Mouse (Mus musculus) MEL (cell line): ENCODE measurements around the gene Hdac11. TPM values are rescaled to one million over a fixed set of nuclear protein-coding genes. Genes with fewer than 3 reads are reported as not detected.
A peak's percentile ranks its signal among the peaks of the same experiment; 100 is the strongest.

Source experiments
- DNase-seq: peaks from one replicate; pipeline ENCODE4 v3.0.0; 2011; ENCODE audit warnings: low read depth, low spot score
- H3K27ac ChIP-seq: 2 replicates; pipeline ENCODE4 v1.5.1; 2012; ENCODE audit warnings: low read depth, mild to moderate bottlenecking, control low read depth, low read length, moderate library complexity; ENCODE audit not compliant: control insufficient read depth
- H3K27me3 ChIP-seq, 2 experiments: fragments of 150-350 bp in 1 of 2; sonication (generic) in 1 of 2; 2 replicates each; pipeline ENCODE4 v1.6.1; 2012; ENCODE audit warnings: low read length in 2 of 2, mild to moderate bottlenecking in 2 of 2, improper control_type of control experiment in 1 of 2, moderate library complexity in 1 of 2; ENCODE audit not compliant: insufficient read depth in 2 of 2, control insufficient read depth in 1 of 2
- H3K36me3 ChIP-seq, 2 experiments: 2 replicates each; pipeline ENCODE4 v1.6.1; 2012 to 2014; ENCODE audit warnings: low read length in 2 of 2, improper control_type of control experiment in 1 of 2, inconsistent platforms in 1 of 2, mild to moderate bottlenecking in 1 of 2; ENCODE audit not compliant: insufficient read depth in 2 of 2, control insufficient read depth in 1 of 2
- H3K4me1 ChIP-seq, 2 experiments: fragments of 150-350 bp in 1 of 2; sonication (generic) in 1 of 2; 2 replicates each; pipeline ENCODE4 v1.6.1; 2012; ENCODE audit warnings: low read length in 2 of 2, improper control_type of control experiment in 1 of 2, mild to moderate bottlenecking in 1 of 2; ENCODE audit not compliant: insufficient read depth in 2 of 2, control insufficient read depth in 1 of 2
- H3K4me3 ChIP-seq, 2 experiments: fragments of 150-350 bp in 1 of 2; sonication (generic) in 1 of 2; 2 replicates each; pipeline ENCODE4 v1.5.1; 2012; ENCODE audit warnings: low read depth in 2 of 2, low read length in 2 of 2, mild to moderate bottlenecking in 2 of 2, moderate library complexity in 2 of 2, control low read depth in 1 of 2, improper control_type of control experiment in 1 of 2; ENCODE audit not compliant: control insufficient read depth in 1 of 2, insufficient read depth in 1 of 2
- H3K79me2 ChIP-seq: 2 replicates; pipeline ENCODE4 v1.6.1; 2012; ENCODE audit warnings: mild to moderate bottlenecking, low read length, moderate library complexity; ENCODE audit not compliant: control insufficient read depth, poor library complexity, insufficient read depth
- H3K9ac ChIP-seq: 2 replicates; pipeline ENCODE4 v1.6.1; 2012; ENCODE audit warnings: low read depth, mild to moderate bottlenecking, control low read depth, low read length, moderate library complexity; ENCODE audit not compliant: control insufficient read depth, poor library complexity, severe bottlenecking
- H3K9me3 ChIP-seq: fragments of 150-350 bp; sonication (generic); replicated peaks from 2 replicates; pipeline ENCODE4 v1.6.1; 2012; ENCODE audit warnings: mild to moderate bottlenecking, low read length, improper control_type of control experiment, moderate library complexity; ENCODE audit not compliant: insufficient read depth
- BHLHE40 ChIP-seq: IDR thresholded peaks from 2 replicates; pipeline ENCODE4 v1.6.1; 2012; ENCODE audit warnings: low read depth, mild to moderate bottlenecking, inconsistent platforms, low read length, improper control_type of control experiment, borderline replicate concordance
- CHD1 ChIP-seq: IDR thresholded peaks from 2 replicates; pipeline ENCODE4 v1.6.1; 2012; ENCODE audit warnings: low read depth, mild to moderate bottlenecking, inconsistent platforms, low read length, improper control_type of control experiment
- CHD2 ChIP-seq: IDR thresholded peaks from 2 replicates; pipeline ENCODE4 v1.6.1; 2011; ENCODE audit warnings: low read length, improper control_type of control experiment
- CTCF ChIP-seq, 3 experiments: IDR thresholded peaks in 2 of 3; conservative IDR thresholded peaks in 1 of 3; 2 replicates each; pipeline ENCODE4 v1.5.1; 2011 to 2012; ENCODE audit warnings: low read length in 3 of 3, low read depth in 2 of 3, mild to moderate bottlenecking in 2 of 3, improper control_type of control experiment in 1 of 3, inconsistent platforms in 1 of 3, mixed read lengths in 1 of 3, moderate library complexity in 1 of 3; ENCODE audit not compliant: control insufficient read depth in 1 of 3, insufficient read depth in 1 of 3, poor library complexity in 1 of 3, severe bottlenecking in 1 of 3
- E2F4 ChIP-seq: IDR thresholded peaks from 2 replicates; pipeline ENCODE4 v1.6.1; 2011; ENCODE audit warnings: low read depth, low read length, improper control_type of control experiment, borderline replicate concordance
- ELF1 ChIP-seq: IDR thresholded peaks from 2 replicates; pipeline ENCODE4 v1.6.1; 2014; ENCODE audit warnings: low read depth, mild to moderate bottlenecking, inconsistent platforms, low read length, improper control_type of control experiment, moderate library complexity
- EP300 ChIP-seq, 2 experiments: IDR thresholded peaks; 2 replicates each; pipeline ENCODE4 v1.6.1; 2011; ENCODE audit warnings: improper control_type of control experiment in 2 of 2, low read length in 2 of 2, low read depth in 1 of 2, mild to moderate bottlenecking in 1 of 2
- ETS1 ChIP-seq: IDR thresholded peaks from 2 replicates; pipeline ENCODE4 v1.6.1; 2012; ENCODE audit warnings: low read depth, mild to moderate bottlenecking, inconsistent platforms, low read length, improper control_type of control experiment, moderate library complexity
- GABPA ChIP-seq: IDR thresholded peaks from 2 replicates; pipeline ENCODE4 v1.6.1; 2012; ENCODE audit warnings: low read depth, mild to moderate bottlenecking, inconsistent platforms, low read length, improper control_type of control experiment, moderate library complexity
- HCFC1 ChIP-seq: IDR thresholded peaks from 2 replicates; pipeline ENCODE4 v1.6.1; 2012; ENCODE audit warnings: low read depth, mild to moderate bottlenecking, inconsistent platforms, low read length, improper control_type of control experiment, moderate library complexity
- KAT2A ChIP-seq: conservative IDR thresholded peaks from 2 replicates; pipeline ENCODE4 v1.6.1; 2012; ENCODE audit warnings: low read depth, low read length, improper control_type of control experiment, inconsistent platforms
- MAFK ChIP-seq: IDR thresholded peaks from 2 replicates; pipeline ENCODE4 v1.6.1; 2011; ENCODE audit warnings: low read depth, mild to moderate bottlenecking, low read length, improper control_type of control experiment, borderline replicate concordance
- MAX ChIP-seq: IDR thresholded peaks from 2 replicates; pipeline ENCODE4 v1.6.1; 2011; ENCODE audit warnings: low read length, improper control_type of control experiment
- MAZ ChIP-seq: IDR thresholded peaks from 2 replicates; pipeline ENCODE4 v1.6.1; 2012; ENCODE audit warnings: low read depth, mild to moderate bottlenecking, inconsistent platforms, low read length, improper control_type of control experiment
- MEF2A ChIP-seq: IDR thresholded peaks from 2 replicates; pipeline ENCODE4 v1.6.1; 2014; ENCODE audit warnings: low read depth, mild to moderate bottlenecking, inconsistent platforms, low read length, improper control_type of control experiment; ENCODE audit not compliant: poor library complexity, insufficient replicate concordance, severe bottlenecking; ENCODE audit errors: extremely low read depth
- MXI1 ChIP-seq: IDR thresholded peaks from 2 replicates; pipeline ENCODE4 v1.6.1; 2011; ENCODE audit warnings: mild to moderate bottlenecking, low read depth, low read length, improper control_type of control experiment
- MYB ChIP-seq: IDR thresholded peaks from 2 replicates; pipeline ENCODE4 v1.6.1; 2011; ENCODE audit warnings: mild to moderate bottlenecking, low read depth, low read length, improper control_type of control experiment
- MYC ChIP-seq: IDR thresholded peaks from 2 replicates; pipeline ENCODE4 v1.6.1; 2011; ENCODE audit warnings: low read depth, mild to moderate bottlenecking, low read length, improper control_type of control experiment, moderate library complexity
- NELFE ChIP-seq: IDR thresholded peaks from 2 replicates; pipeline ENCODE4 v1.6.1; 2011; ENCODE audit warnings: low read depth, low read length, improper control_type of control experiment
- NRF1 ChIP-seq: IDR thresholded peaks from 2 replicates; pipeline ENCODE4 v1.6.1; 2014; ENCODE audit warnings: low read depth, mild to moderate bottlenecking, inconsistent platforms, low read length, improper control_type of control experiment, moderate library complexity; ENCODE audit not compliant: poor library complexity, insufficient read depth, severe bottlenecking
- POLR2A ChIP-seq, 2 experiments: IDR thresholded peaks; 2 replicates each; pipeline ENCODE4 v1.6.1; 2011 to 2012; ENCODE audit warnings: low read length in 2 of 2, mild to moderate bottlenecking in 2 of 2, control low read depth in 1 of 2, improper control_type of control experiment in 1 of 2, low read depth in 1 of 2, moderate library complexity in 1 of 2; ENCODE audit not compliant: control insufficient read depth in 1 of 2, insufficient read depth in 1 of 2, poor library complexity in 1 of 2
- POLR2AphosphoS2 ChIP-seq: IDR thresholded peaks from 2 replicates; pipeline ENCODE4 v1.6.1; 2011; ENCODE audit warnings: low read length, improper control_type of control experiment
- POLR2AphosphoS5 ChIP-seq: IDR thresholded peaks from 2 replicates; pipeline ENCODE4 v1.6.1; 2012; ENCODE audit warnings: low read depth, borderline replicate concordance, mild to moderate bottlenecking, inconsistent platforms, low read length, moderate library complexity, mixed read lengths
- RAD21 ChIP-seq: IDR thresholded peaks from 2 replicates; pipeline ENCODE4 v1.6.1; 2011; ENCODE audit warnings: mild to moderate bottlenecking, low read depth, low read length, improper control_type of control experiment
- RCOR1 ChIP-seq: IDR thresholded peaks from 2 replicates; pipeline ENCODE4 v1.6.1; 2012; ENCODE audit warnings: low read depth, mild to moderate bottlenecking, inconsistent platforms, low read length, improper control_type of control experiment
- SIN3A ChIP-seq: IDR thresholded peaks from 2 replicates; pipeline ENCODE4 v1.6.1; 2012; ENCODE audit warnings: low read length, improper control_type of control experiment, inconsistent platforms
- SMC3 ChIP-seq: IDR thresholded peaks from 2 replicates; pipeline ENCODE4 v1.6.1; 2011; ENCODE audit warnings: low read depth, low read length, improper control_type of control experiment
- TBP ChIP-seq: IDR thresholded peaks from 2 replicates; pipeline ENCODE4 v1.8.0; 2011; ENCODE audit warnings: low read depth, low read length, improper control_type of control experiment
- TCF12 ChIP-seq: IDR thresholded peaks from 2 replicates; pipeline ENCODE4 v1.6.1; 2014; ENCODE audit warnings: low read depth, mild to moderate bottlenecking, inconsistent platforms, low read length, improper control_type of control experiment, moderate library complexity
- UBTF ChIP-seq: IDR thresholded peaks from 2 replicates; pipeline ENCODE4 v1.6.1; 2012; ENCODE audit warnings: low read depth, mild to moderate bottlenecking, inconsistent platforms, low read length, improper control_type of control experiment, moderate library complexity, borderline replicate concordance; ENCODE audit not compliant: insufficient read depth
- USF1 ChIP-seq: IDR thresholded peaks from 2 replicates; pipeline ENCODE4 v1.6.1; 2014; ENCODE audit warnings: low read depth, mild to moderate bottlenecking, inconsistent platforms, low read length, improper control_type of control experiment, moderate library complexity
- USF2 ChIP-seq, 2 experiments: IDR thresholded peaks; 2 replicates each; pipeline ENCODE4 v1.6.1; 2011 to 2012; ENCODE audit warnings: improper control_type of control experiment in 2 of 2, low read length in 2 of 2, borderline replicate concordance in 1 of 2, inconsistent platforms in 1 of 2, low read depth in 1 of 2, mild to moderate bottlenecking in 1 of 2; ENCODE audit not compliant: insufficient read depth in 1 of 2
- ZC3H11A ChIP-seq: IDR thresholded peaks from 2 replicates; pipeline ENCODE4 v1.6.1; 2012; ENCODE audit warnings: low read depth, mild to moderate bottlenecking, inconsistent platforms, low read length, improper control_type of control experiment
- ZMIZ1 ChIP-seq: IDR thresholded peaks from 2 replicates; pipeline ENCODE4 v1.6.1; 2012; ENCODE audit warnings: low read depth, mild to moderate bottlenecking, inconsistent platforms, low read length, improper control_type of control experiment, moderate library complexity
- ZNF384 ChIP-seq: IDR thresholded peaks from 2 replicates; pipeline ENCODE4 v1.6.1; 2012; ENCODE audit warnings: low read depth, mild to moderate bottlenecking, inconsistent platforms, low read length, improper control_type of control experiment
- polyA plus RNA-seq, 2 experiments: library from polyadenylated mRNA; stranded (reverse) in 1 of 2; unstranded in 1 of 2; fragments of >175 nt in 1 of 2; fragments of >200 nt in 1 of 2; gene quantifications; 2 replicates each; pipeline versions ENCODE4 v1.2.1 to v1.2.4; 2012; ENCODE audit warnings: low replicate concordance in 2 of 2, low read depth in 1 of 2; ENCODE audit not compliant: insufficient read length in 2 of 2, insufficient read depth in 1 of 2, missing spikeins in 1 of 2
- total RNA-seq: library from RNA; depleted of rRNA; stranded (reverse); fragments of 300-350 nt; gene quantifications from 2 replicates; pipeline ENCODE4 v1.2.3, GENCODE M21; 2012; rRNA removed

Gene Hdac11
- 2.5 and 3.3 TPM in 2 replicates for total RNA-seq
- 1 to 10 TPM in 1 of 2 experiments, not detected in 1; 6.0 TPM for polyA plus RNA-seq

DNA sequence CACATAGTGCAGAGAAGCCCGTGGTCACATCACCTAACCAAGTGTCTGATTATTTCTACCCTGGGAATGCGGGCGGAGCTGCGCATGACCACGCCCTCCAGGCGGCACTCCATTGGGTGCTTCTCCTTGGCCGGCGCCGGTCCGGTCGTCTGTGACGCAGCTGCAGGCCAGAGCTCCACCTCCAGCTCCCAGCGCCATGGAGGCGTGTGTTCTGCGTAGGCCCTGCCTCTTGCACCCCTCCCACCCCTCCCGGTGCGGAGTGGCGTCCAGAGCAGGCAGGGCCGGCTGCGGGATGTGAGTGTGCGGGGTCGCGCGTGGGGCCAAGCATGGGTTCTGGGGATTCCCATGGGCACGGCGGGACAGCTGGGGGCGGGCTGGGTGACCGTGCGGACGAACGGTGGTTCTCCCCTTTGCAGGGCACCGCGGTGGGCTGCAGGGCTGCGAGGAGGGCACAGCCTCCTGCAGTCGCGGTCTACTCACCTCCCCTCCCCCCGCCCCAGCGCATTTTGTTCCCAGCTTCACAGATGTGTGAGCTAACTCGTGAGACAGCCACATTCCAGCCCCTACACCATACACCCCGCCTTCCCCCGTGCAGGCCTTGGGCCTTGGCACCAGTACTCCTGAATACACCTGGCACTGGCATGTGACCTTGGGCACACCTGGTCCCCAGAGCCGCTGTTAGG is at the start of gene Hdac11:
Gene Hdac11, plus strand, starts transcription at position 112 of the 683 bp plus-strand sequence.
- no peaks in the 10 kb centered on the region for H3K27me3 ChIP-seq
- H3K27ac ChIP-seq, result no peak within 1 kb of the TSS
- DNase-seq, result peak; percentile 94
- peaks cover 0 to 2% of the 10 kb centered on the region in 2 experiments; a peak in 2 of 4 replicates for H3K36me3 ChIP-seq
- peaks cover 13 to 18% of the 10 kb centered on the region in 2 experiments; a peak in 3 of 4 replicates for H3K4me1 ChIP-seq
- no peaks in the 10 kb centered on the region for H3K79me2 ChIP-seq
- peak within 1 kb of the TSS; percentile 67 to 91 for H3K4me3 ChIP-seq
- no peaks in the 10 kb centered on the region for H3K9me3 ChIP-seq
- H3K9ac ChIP-seq, result peak within 1 kb of the TSS; percentile 69
- TF ChIP-seq CHD2 (no peak), NRF1 (peak; percentile 78), ETS1 (no peak), CHD1 (no peak), POLR2AphosphoS5 (no peak), UBTF (no peak), USF2 (IDR thresholded peaks at IDR 0.05; ENCODE audit: borderline replicate concordance in 1 of 2, insufficient read depth in 1 of 2, low read depth in 1 of 2, low read length in 2 of 2) (no peak), MYB (no peak), RCOR1 (no peak), MXI1 (peak; percentile 41), TBP (no peak), E2F4 (no peak), CTCF (IDR thresholded peaks at IDR 0.05 in 2 of 3, conservative IDR thresholded peaks at IDR 0.05 in 1 of 3; ENCODE audit: control insufficient read depth in 1 of 3, insufficient read depth in 1 of 3, low read depth in 2 of 3, low read length in 3 of 3, poor library complexity in 1 of 3, severe bottlenecking in 1 of 3) (no peak), POLR2AphosphoS2 (no peak), NELFE (peak; percentile 28; the same call in 1 of the 2 replicates), TCF12 (no peak), MEF2A (no peak), ELF1 (no peak), MYC (no peak), USF1 (0 out of 2 replicates have a peak, but pooled peaks have one; percentile 28), KAT2A (no peak), BHLHE40 (no peak), ZNF384 (no peak), RAD21 (no peak), EP300 (IDR thresholded peaks at IDR 0.05; ENCODE audit: low read depth in 1 of 2, low read length in 2 of 2) (no peak), MAZ (peak; percentile 50; the same call in 1 of the 2 replicates), HCFC1 (no peak), MAFK (no peak), SIN3A (peak; percentile 71; the same call in 1 of the 2 replicates), SMC3 (0 out of 2 replicates have a peak, but pooled peaks have one; percentile 1), ZC3H11A (no peak), GABPA (no peak), ZMIZ1 (no peak), MAX (0 out of 2 replicates have a peak, but pooled peaks have one; percentile 20), POLR2A (IDR thresholded peaks at IDR 0.05; ENCODE audit: control insufficient read depth in 1 of 2, insufficient read depth in 1 of 2, low read depth in 1 of 2, low read length in 2 of 2, poor library complexity in 1 of 2) (peak; percentile 10 to 26; a peak in 2 of 4 replicates)
